Mouse (Mus musculus) kidney, adult 2 months (tissue): Measurements from ENCODE around the gene Mob3b. TPM values are rescaled to one million over a fixed set of nuclear protein-coding genes. Genes with fewer than 3 reads are reported as not detected.

Experiments
- DNase-seq: peaks from one replicate; pipeline ENCODE4 v3.0.0; 2021
- H3K27ac ChIP-seq: fragments of 200-500 bp; 2 replicates; pipeline ENCODE4 v1.5.1; 2012; ENCODE audit warnings: low read depth, low read length, control low read depth, inconsistent platforms; ENCODE audit not compliant: insufficient read depth
- H3K27me3 ChIP-seq: fragments of 200-500 bp; replicated peaks from 2 replicates; pipeline ENCODE4 v1.6.1; 2012; ENCODE audit warnings: mild to moderate bottlenecking, moderate library complexity, low read length, inconsistent platforms; ENCODE audit not compliant: control insufficient read depth, insufficient read depth
- H3K36me3 ChIP-seq: fragments of 200-500 bp; 2 replicates; pipeline ENCODE4 v1.6.1; 2012; ENCODE audit warnings: mild to moderate bottlenecking, moderate library complexity, low read length, inconsistent platforms; ENCODE audit not compliant: control insufficient read depth, insufficient read depth
- H3K4me1 ChIP-seq: fragments of 200-500 bp; 2 replicates; pipeline ENCODE4 v1.6.1; 2011; ENCODE audit warnings: low read length; ENCODE audit not compliant: control insufficient read depth, insufficient read depth
- H3K4me3 ChIP-seq: fragments of 200-500 bp; 2 replicates; pipeline ENCODE4 v1.5.1; 2011; ENCODE audit warnings: mild to moderate bottlenecking, low read depth, low read length, control low read depth; ENCODE audit not compliant: insufficient read depth
- CTCF ChIP-seq: fragments of 200-500 bp; conservative IDR thresholded peaks from 2 replicates; pipeline ENCODE4 v1.5.1; 2011; ENCODE audit warnings: low read depth, mild to moderate bottlenecking, control low read depth, low read length, moderate library complexity, mixed read lengths; ENCODE audit not compliant: insufficient read depth, insufficient read length
- POLR2A ChIP-seq: fragments of 200-500 bp; IDR thresholded peaks from one replicate; pipeline ENCODE4 v1.6.1; 2011; ENCODE audit warnings: low read depth, low read length, control low read depth
- WGBS: fragments of 180-500 bp; shearing (Covaris S2); methylation state at CpG from one replicate; pipeline ENCODE4 v1.1.7; 2018; 5-methylcytosine and 5-hydroxymethylcytosine counted together
- polyA plus RNA-seq: library from polyadenylated mRNA; depleted of rRNA; stranded (reverse); fragments of >200 nt; gene quantifications from 2 replicates; pipeline ENCODE4 v1.2.3, GENCODE M21; 2012; rRNA removed

Mob3b gene
- polyA plus RNA-seq, 1 experiment, result 11.8 TPM

GRCm38 (mm10) chr4:34901166-34901565 is 256.1 kb downstream of the Mob3b start:
- Histone ChIP-seq H3K36me3 (no peaks in the 10 kb centered on the region), H3K4me3 (no peak overlapping the region), H3K27ac (no peak overlapping the region), H3K27me3 (no peaks in the 10 kb centered on the region), H3K4me1 (no peaks in the 10 kb centered on the region)
- TF ChIP-seq CTCF (no peak), POLR2A (no peak)
- 77% methylated on average over 4 of the region's 4 CpGs for WGBS
- no peak for DNase-seq

- DNase-seq, result no peak
- Histone ChIP-seq H3K4me3 (no peak overlapping the region), H3K27ac (no peak overlapping the region), H3K4me1 (no peaks in the 10 kb centered on the region), H3K36me3 (no peaks in the 10 kb centered on the region), H3K27me3 (no peaks in the 10 kb centered on the region)
- 40% methylated on average over 9 of the region's 9 CpGs for WGBS
- TF ChIP-seq CTCF, result no peak
- TF ChIP-seq POLR2A, result no peak
These were observed 257.1 kb downstream of the Mob3b start for GRCm38 (mm10) chr4:34900155-34900554.

GRCm38 (mm10) chr4:34899322-34899721 is 258.0 kb downstream of the Mob3b start:
- no peak overlapping the region for H3K4me3 ChIP-seq
- no peaks in the 10 kb centered on the region for H3K36me3 ChIP-seq
- DNase-seq, result no peak
- no peaks in the 10 kb centered on the region for H3K4me1 ChIP-seq
- no peak overlapping the region for H3K27ac ChIP-seq
- WGBS, result 88% methylated on average over 1 of the region's 1 CpGs
- no peak for TF ChIP-seq CTCF
- TF ChIP-seq POLR2A, result no peak
- no peaks in the 10 kb centered on the region for H3K27me3 ChIP-seq

Other genes with a start within 250 kb of the Mob3b start
- not detected in 2 replicates for gene Ifnk, start 5.4 kb downstream of the Mob3b start, polyA plus RNA-seq
- gene C9orf72, start 68.7 kb upstream of the Mob3b start, polyA plus RNA-seq, result 5.6 and 6.6 TPM in 2 replicates